Mouse (Mus musculus): ENCODE results near the gene Tubb4b. TPM values are rescaled to one million over a fixed set of nuclear protein-coding genes. Genes with fewer than 3 reads are reported as not detected.

Gene Tubb4b
- total RNA-seq, 2 experiments from 2014 or later = 327 to 623 TPM

DNA sequence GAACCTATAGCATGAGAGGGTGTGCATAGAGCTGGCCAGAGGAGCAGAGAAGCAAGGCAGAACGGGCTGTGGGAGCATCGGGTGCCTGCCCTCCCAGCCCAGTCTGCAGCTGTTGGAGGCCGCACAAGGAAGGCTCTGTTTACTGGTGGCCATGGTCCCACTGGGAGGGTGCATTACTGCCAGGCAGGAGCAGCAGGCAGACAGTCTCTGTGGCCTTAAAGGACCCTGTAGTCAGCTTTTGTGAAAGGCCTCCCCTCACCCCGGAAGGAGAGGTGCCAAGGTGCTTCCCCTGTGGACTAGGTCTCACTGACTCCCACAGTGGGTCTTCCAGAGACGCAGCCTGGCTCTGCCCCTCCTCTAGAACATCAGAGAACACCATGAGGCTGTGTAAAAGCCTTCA is 2.4 kb upstream of the Tubb4b start:
- no peak for ATAC-seq (replicated peaks; ENCODE audit: poor library complexity, severe bottlenecking)

DNA sequence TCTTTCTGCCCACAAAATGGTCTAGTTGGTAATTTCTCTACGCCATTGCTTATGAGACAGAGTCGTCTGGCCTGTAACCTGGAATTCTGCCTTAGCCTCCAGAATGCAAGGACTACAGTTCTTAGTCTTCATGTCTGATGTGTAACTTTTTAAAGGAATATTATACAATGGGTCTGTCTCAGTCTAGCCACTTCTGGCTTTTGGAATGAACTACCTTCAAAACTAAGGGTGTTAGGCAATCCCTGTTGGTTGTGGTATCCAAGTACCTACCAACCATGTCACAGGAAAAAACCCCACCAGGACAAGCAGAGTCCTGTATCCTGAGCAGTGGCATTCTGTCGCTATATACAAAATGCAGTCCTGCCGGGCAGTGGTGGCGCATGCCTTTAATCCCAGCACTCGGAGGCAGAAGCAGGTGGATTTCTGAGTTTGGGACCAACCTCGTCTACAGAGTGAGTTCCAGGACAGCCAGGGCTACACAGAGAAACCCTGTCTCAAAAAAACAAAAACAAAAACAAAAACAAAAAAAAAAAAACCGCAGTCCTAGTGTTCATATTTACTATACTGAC is 1.4 kb upstream of the Tubb4b start:
- ATAC-seq (replicated peaks; ENCODE audit: poor library complexity, severe bottlenecking) = no peak

DNA sequence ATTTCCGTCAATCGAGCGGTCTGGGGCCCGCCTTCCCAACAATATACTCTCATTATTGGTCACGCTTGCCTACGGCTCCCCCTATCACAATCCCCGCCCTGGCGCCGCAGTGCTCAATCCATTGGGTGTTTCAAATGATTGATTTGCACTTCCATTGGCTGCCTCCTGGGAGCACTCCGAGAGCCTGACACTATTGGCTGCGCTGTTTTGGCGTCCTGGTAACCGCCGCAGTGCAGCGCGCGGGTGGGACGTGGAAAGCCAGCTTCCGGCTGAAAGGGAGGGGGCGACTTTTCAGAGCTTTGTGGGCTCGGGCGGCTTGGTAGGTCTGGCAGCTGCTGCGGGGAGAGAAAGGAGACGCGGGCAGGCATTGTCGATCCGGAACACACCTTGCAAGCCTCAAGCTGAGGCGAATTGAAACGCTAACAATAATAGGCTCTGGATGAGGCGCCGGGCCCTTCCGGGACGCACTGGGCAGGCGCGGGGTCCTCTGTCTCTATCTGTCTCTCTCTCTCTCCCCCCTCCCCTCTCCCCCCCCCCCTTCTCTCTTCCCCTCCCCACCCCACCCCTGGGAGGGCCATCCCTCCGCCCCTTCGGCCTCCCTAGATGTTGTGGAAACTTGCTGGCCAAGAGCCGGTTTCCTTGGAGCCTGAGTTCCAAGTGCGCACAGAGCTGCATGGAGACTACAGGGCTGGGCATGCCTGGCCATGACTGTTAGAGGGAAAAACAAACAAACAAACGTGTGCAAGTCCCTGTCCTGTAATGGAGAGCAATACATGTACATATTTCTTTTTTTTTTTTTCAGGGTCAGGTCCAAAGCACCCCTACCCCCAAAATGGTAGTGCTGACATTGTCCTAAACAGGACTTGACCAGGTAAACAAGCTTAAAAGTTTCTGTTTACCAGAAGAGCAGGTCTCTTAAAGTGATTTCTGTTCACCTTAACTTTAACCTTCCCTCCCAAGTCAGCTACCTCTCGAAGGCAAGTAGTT is 557 bp upstream of the Tubb4b start:
- ATAC-seq (replicated peaks; ENCODE audit: poor library complexity, severe bottlenecking) = peak; percentile 66

DNA sequence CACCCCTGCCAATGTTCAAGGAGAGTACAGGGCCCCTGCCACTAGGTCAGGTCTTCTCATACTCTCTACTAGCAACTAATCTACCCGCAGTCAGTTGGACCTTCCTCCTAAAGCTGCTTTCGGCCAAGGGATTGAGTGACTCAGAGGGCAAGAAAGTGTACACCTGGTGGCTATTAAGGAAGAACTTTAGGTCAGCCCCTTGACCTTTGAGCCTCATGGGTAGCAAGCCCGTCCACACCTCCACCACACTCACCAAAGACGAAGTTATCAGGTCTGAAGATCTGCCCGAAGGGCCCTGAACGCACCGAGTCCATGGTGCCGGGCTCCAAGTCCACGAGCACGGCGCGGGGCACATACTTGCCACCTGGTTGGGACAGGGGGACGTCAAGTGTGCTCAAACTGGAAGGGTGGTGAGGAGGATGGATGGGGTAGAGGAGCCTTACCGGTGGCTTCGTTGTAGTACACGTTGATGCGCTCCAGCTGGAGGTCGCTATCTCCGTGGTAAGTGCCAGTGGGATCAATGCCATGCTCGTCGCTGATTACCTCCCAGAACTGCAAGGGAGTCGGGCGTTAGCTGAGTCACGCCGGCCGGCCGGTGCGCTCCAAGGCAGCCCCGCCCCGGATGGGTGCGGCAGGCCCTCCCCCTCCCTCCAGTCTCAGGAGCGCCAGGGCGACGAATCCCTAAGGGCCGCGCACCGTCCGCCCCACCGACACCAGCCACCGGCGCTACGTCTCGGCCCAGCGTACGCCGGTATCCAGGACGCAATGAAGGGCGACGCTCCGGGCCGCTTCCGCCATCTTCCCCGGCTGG is 616 bp downstream of the Tubb4b start:
- ATAC-seq (replicated peaks; ENCODE audit: poor library complexity, severe bottlenecking) = peak; percentile 56

DNA sequence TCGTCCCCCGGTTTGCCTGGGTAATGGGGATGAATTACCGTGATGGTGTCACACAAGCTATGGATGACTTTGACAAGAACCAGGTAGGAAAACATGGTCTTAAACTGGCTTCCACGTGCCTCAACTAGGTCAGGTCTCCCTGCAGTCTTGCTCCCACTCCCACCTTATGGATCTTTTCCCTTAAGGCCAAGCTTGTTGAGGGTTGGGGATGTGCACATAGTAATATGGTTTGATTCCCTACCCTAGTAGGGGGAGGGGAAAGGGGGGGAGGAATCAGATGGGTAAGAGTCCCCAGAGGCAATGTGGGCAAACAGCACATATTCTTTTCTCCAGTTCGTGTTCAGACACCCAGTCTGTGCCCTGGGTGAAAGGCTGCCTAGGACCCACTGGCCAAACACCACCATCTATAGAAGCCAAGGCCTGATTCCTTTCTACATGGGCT is 3.1 kb downstream of the Tubb4b start:
- no peak for ATAC-seq (replicated peaks; ENCODE audit: poor library complexity, severe bottlenecking)

DNA sequence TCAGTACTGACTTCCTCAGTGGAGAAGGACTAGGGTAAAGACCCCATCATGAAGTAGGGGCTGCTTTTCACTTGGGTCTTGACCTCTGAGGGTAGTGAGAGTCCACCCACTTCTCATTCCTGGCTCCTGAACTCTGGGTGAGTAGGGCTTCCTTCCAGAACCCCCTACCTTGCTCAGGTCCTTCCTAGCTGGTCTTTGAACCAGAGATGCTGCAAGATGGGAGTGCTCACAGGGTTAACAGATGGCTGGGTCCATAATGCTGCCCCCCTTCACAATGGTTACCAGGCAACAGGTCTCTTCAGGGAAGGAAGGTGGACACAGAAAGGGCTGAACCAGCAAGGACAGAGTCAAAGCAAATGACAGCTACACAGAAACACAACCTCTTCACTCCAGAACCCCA is 6.1 kb downstream of the Tubb4b start, which contains the start of gene Fam166a:
Gene Fam166a (plus strand): TSS at position 301 of the 400 bp plus-strand sequence.
- no peak for ATAC-seq (replicated peaks; ENCODE audit: poor library complexity, severe bottlenecking)

DNA sequence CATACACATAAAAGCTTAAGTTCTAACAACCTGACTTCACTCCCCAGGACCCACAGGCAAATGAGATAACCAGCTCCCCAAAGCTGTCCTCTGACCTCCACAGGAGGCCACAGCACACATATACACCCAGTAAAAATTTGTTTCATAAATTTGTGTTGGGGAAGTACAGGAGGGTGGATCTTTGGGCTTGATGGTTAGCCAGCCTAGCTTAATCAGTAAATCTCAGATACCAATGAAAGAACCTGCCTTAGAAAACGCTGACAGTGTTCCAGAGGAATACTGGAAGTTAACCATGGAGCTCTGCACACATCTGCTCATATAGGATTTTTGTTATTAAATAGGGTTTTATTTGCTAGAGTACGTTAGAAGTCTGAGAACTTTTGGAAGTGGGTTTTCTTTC is 6.8 kb downstream of the Tubb4b start:
- ATAC-seq (replicated peaks; ENCODE audit: poor library complexity, severe bottlenecking) = no peak

DNA sequence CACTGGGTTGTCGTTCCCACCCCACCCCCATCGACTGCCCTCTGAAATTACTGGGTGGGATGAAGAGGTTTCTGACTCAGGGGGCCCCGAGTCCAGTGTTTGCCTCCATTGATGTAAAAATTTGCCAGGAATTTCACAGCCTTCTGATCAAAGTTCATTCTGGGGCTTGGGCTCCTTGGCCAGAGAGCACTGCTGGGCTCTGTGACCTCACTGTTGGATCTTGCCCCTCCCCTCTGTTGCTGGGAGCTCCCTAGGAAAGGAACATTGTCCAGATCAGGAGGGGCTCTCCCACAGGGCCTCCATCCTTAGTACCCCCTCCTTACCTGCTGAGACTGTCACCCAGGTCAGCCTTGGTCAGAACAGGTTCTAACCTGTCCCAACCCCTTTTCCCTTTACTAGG is 10.1 kb downstream of the Tubb4b start, which contains the start of gene Stpg3:
Gene Stpg3 (minus strand): TSS at position 194 of the 400 bp plus-strand sequence.
- no peak for ATAC-seq (replicated peaks; ENCODE audit: poor library complexity, severe bottlenecking)

DNA sequence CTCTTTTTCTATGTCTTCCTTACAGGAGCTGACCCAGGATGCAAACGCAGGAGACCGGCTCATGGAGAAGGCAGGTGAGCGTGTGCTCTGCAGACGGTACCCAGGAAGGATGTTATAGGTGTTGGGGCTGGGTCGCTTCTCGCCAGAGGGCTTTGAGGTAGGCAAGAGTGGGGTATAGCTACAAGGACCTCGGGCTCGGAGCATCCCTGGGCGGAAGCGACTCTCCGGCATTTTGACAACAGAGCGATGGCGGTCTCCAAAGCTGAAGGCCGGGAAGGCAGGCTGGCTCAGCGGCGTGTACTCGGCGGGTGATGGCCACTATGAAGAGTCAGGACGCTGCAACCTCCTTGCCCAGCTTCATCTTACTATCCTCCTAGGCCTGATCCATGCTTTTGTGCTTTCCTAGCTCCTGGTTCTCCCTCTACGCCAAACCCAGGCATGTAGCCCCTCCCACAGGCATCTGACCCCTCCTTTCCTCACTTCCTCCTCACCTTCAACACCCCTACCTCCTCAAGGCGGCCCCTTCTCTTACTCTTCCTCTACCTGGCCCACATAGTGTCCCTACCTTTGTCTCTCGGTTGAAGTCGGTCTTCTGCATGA is 11.1 kb downstream of the Tubb4b start:
- no peak for ATAC-seq (replicated peaks; ENCODE audit: poor library complexity, severe bottlenecking)

DNA sequence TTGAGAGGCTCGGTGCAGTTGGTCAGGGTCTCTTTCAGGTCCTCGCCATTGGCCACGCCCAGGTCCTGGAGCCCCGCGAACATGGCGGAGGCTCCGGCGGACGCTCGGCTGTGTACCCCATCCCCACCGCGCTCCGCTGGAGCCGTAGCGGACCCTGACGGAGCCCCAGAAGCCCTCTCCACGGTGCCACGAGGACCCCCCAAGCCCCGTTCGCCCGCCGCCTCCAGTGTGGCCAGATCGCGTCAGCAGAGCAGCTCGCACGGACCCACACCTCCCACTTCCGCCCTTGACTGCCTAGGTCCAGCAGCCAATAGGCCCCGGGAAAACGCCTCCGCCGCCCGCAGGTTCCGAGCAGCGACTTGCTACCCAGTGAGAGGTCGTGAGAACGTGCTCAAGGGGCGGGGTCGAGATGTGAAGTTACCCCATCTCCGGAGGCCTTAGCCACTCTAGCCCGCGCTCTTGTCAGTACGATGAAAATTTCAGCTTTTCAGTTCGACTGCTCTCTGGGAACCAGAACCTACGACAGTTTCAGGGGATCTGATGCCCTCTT is 13.3 kb downstream of the Tubb4b start, which contains the start of gene Nelfb:
Gene Nelfb (minus strand): TSS at position 369 of the 550 bp plus-strand sequence.
- ATAC-seq (replicated peaks; ENCODE audit: poor library complexity, severe bottlenecking) = peak; percentile 95

DNA sequence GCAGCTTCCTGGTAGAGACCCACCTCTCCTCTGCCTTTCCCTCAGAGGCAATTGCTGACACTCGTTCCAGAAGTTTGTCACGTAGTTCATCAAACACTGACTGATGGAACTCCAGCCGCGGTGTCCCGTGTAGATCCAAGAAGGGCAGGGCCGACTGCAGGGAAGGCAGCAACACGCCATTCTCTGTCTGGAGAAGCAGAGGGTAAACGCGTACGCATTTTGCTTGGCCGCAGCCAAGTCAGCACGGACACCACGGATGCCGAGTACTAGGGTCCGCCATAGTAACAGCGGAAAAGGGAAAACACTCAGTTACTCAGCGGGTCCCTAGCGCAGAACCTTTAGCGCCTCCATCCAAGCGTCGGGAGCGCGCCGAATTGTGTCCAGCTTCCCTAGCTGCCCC is 13.8 kb downstream of the Tubb4b start:
- ATAC-seq (replicated peaks; ENCODE audit: poor library complexity, severe bottlenecking) = no peak

DNA sequence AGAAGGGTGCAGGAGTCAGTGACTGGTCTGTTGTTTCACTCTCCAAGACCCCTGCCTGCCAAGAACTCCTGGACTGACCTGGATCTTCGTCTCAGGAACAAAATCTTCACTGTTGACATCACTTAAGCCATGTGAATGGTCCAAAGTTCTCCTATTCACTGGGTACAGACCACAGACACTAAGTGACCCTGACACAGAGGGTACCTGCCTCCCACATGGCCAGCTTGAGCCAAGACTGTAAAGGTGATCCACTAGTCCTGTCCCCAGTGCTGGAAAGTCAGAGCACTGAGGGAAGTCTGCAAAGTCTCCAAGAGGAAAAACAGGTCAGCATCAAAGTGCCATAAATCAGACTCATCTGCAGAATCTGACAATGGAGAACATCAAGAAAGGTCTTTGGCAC is 16.9 kb downstream of the Tubb4b start:
- no peak for ATAC-seq (replicated peaks; ENCODE audit: poor library complexity, severe bottlenecking)

DNA sequence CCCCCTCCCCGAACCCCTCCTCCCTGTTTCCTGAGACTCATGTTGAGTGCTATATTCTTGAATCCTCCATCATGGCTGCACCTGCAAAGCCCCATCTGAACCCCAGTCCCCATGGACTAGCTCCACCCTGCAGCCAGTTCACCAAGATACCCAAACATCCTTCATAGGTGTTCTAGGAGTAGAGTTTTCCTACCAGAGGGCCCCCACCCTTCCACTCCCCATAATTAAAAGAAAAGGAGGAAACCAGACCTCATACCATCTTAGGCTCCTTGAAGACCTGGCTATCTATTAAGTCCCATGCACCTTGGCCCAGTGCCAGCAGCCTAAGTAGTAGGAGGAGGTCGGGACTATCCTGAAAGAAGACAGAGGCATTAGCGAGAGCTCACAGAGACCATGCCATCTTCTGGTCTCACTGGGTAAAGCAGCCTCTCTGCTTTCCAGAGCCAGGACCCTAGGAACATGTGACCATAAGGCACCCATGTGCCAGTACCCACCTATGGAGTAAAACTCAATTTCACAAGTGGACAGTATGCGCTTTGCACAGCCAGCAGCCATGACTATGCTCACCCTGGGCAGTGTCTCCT is 20.8 kb downstream of the Tubb4b start:
- peak; percentile 49 for ATAC-seq (replicated peaks; ENCODE audit: poor library complexity, severe bottlenecking)

DNA sequence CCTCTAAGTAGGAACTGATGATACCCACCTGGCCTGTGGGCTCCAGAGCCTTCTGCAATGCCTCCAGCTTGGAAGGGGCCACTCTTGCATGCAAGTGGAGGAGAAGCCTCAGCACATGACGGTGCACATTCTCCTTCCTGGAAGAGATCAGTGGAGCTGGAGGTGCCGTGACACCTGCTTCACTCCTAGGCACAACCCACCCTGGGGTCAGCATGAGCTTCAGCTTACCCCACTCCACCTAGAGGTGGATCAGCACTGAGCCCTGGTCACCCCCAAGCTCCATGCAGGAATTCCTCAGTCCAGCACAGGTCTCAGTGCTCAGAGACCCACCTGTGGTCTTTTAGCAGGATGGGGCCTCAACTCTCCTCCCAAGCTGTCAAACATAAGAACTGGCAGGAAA is 23.9 kb downstream of the Tubb4b start:
- no peak for ATAC-seq (replicated peaks; ENCODE audit: poor library complexity, severe bottlenecking)

DNA sequence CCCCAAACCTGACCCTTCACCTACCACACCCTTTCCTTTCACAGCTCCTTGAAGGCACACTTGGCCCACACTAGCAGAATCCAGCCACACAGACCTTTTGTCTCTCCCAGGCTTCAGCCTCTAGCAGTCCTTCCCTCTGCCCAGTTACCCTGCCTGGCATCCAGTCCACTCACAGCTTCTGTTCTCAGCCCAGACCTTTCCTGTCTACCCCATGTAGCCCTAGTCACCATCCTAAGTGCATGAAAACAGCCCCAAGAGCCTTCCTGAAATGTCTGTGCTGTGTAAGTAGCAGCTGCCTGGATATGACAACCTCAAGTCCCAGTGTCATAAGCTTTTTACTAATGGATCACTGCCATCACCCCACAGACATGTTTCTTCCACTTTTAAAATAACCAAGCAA is 26.6 kb downstream of the Tubb4b start:
- no peak for ATAC-seq (replicated peaks; ENCODE audit: poor library complexity, severe bottlenecking)

DNA sequence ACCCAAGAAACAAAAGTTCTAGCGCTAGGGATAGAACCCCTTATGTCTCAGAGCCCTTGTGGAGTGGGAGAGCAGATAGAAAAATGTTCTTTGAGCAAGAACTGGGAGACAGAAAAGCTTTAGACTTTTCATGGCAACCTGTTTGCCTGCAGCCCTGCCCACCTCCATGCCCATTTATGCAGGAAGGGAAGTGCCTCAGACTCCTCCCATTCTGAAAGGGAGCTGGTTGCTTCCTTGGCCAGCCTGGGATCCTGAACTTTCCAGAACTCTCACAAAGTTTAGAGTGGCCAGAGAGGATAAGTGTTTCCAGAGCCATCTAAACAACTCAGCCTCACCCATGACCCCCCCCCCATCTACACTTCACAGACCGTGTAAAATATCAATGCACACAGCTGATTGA is 27.3 kb downstream of the Tubb4b start:
- no peak for ATAC-seq (replicated peaks; ENCODE audit: poor library complexity, severe bottlenecking)

DNA sequence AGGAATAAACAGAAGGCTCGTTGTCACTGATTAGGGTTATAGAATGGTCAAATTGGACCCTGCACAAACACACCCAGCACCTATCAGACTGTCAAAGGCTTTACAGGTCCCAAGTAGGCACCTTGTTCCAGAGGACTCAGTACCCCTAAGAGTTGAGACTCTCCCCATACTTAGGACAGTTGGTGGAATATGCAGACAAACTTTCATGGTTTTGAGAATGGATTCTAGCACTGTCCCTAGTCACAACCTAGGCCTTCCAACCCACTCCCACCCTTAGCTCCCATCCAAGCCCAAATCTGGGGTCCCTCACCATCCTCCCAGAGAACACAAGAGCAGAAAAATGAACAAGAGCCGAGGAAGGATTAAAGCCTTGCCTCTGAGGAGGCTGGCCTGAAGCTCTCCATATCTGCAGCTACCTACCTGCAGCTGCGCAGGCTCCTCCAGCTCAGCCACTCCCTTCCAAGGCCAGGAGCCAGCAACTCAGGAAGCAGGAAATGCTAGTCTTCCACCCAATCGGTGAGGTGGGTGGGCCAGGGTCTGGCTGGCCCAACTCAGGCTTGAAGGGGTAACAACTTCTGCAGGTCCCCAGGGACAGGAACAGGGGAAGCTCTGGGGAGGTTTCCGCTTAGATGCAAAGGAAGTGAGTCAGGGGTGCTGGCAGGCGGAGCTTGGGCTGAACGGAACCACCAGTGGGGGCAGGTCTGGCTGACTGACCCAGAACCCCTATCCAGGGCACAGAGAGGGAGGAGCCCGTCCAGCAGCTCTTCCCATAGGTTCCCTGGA is 28.1 kb downstream of the Tubb4b start, which contains the start of gene Tor4a:
Gene Tor4a (minus strand): TSS at position 715 of the 783 bp plus-strand sequence.
- peak; percentile 63 for ATAC-seq (replicated peaks; ENCODE audit: poor library complexity, severe bottlenecking)
